Mouse (Mus musculus): ENCODE results near the gene Gse1. TPM values are rescaled to one million over a fixed set of nuclear protein-coding genes. Genes with fewer than 3 reads are reported as not detected.

The Gse1 gene
- polyA plus RNA-seq, 1 experiment from 2014 or later = 6.9 TPM

DNA sequence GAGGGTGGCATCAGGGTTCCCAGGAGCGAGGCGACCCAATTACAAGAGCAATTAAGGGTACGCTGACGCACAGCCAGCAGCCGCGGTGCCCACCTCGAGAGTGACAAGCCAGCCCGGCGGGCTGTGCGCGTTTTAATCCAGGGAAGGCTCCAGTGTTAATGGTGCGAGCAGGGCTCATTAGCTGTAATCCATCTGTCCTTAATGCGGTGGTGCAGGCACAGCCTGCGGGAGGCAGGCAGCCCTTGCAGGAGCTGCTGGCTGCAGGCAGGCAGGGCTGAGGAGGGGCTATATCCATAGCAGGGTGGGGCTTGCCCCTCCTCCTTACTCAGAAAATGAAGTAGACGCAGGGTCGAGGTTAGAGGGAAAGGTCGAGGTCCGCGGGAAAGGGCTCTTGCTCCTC is 211.1 kb downstream of the Gse1 start:
- ATAC-seq (ENCODE audit: insufficient read depth, low FRiP score) = no peak
- Histone ChIP-seq H3K9me3 (replicated peaks; ENCODE audit: control insufficient read depth, low read length) (no peaks in the 10 kb centered on the region), H3K27ac (ENCODE audit: low read length) (no peak overlapping the region), H3K4me3 (replicated peaks; ENCODE audit: low read length) (no peak overlapping the region), H3K4me2 (ENCODE audit: low read depth, low read length) (no peak overlapping the region), H3K27me3 (ENCODE audit: control insufficient read depth, insufficient read depth, low read length) (no peaks in the 10 kb centered on the region), H3K36me3 (ENCODE audit: control insufficient read depth, insufficient read depth, low read length) (no peaks in the 10 kb centered on the region), H3K4me1 (ENCODE audit: control insufficient read depth, insufficient read depth, low read length) (peaks cover 38% of the 10 kb centered on the region), H3K9ac (ENCODE audit: low read length) (peak overlapping the region; percentile 15; the same call in 1 of the 2 replicates)
- WGBS = 30% methylated on average over 19 of the region's 19 CpGs

DNA sequence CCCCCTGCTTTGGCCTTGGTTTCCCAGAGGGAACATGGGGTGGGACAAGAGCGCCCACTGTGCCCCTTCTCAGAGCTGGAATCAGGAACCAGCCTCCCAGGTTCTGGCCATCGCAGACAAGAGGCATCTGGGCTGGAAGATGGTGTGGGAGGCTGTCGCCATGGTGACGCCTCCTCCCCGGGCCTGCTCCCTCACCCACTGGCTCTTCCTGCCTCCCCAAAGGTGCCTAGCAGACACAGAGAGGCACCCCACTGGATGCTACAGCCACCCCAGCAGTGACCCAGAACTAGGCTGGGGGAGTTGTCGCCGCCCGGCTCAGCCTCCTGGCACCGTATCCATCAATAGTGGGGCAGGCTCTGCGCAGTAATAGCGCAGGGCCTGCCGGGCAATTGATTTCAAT is 212.5 kb downstream of the Gse1 start:
- WGBS = 85% methylated on average over 12 of the region's 12 CpGs
- Histone ChIP-seq H3K36me3 (ENCODE audit: control insufficient read depth, insufficient read depth, low read length) (no peaks in the 10 kb centered on the region), H3K4me3 (replicated peaks; ENCODE audit: low read length) (no peak overlapping the region), H3K9me3 (replicated peaks; ENCODE audit: control insufficient read depth, low read length) (no peaks in the 10 kb centered on the region), H3K9ac (ENCODE audit: low read length) (no peak overlapping the region), H3K27me3 (ENCODE audit: control insufficient read depth, insufficient read depth, low read length) (no peaks in the 10 kb centered on the region), H3K27ac (ENCODE audit: low read length) (no peak overlapping the region), H3K4me1 (ENCODE audit: control insufficient read depth, insufficient read depth, low read length) (peaks cover 38% of the 10 kb centered on the region), H3K4me2 (ENCODE audit: low read depth, low read length) (no peak overlapping the region)
- ATAC-seq (ENCODE audit: insufficient read depth, low FRiP score) = no peak

GRCm38 (mm10) chr8:120441637-120442036 is 213.4 kb downstream of the Gse1 start:
- no peak overlapping the region for H3K4me2 ChIP-seq (ENCODE audit: low read depth, low read length)
- ATAC-seq (ENCODE audit: insufficient read depth, low FRiP score) = no peak
- H3K9me3 ChIP-seq (replicated peaks; ENCODE audit: control insufficient read depth, low read length) = no peaks in the 10 kb centered on the region
- 65% methylated on average over 6 of the region's 6 CpGs for WGBS
- H3K4me1 ChIP-seq (ENCODE audit: control insufficient read depth, insufficient read depth, low read length) = peaks cover 37% of the 10 kb centered on the region
- H3K27me3 ChIP-seq (ENCODE audit: control insufficient read depth, insufficient read depth, low read length) = no peaks in the 10 kb centered on the region
- no peaks in the 10 kb centered on the region for H3K36me3 ChIP-seq (ENCODE audit: control insufficient read depth, insufficient read depth, low read length)
- no peak overlapping the region for H3K9ac ChIP-seq (ENCODE audit: low read length)
- peak overlapping the region; percentile 62; the same call in 1 of the 2 replicates for H3K27ac ChIP-seq (ENCODE audit: low read length)
- H3K4me3 ChIP-seq (replicated peaks; ENCODE audit: low read length) = no peak overlapping the region

DNA sequence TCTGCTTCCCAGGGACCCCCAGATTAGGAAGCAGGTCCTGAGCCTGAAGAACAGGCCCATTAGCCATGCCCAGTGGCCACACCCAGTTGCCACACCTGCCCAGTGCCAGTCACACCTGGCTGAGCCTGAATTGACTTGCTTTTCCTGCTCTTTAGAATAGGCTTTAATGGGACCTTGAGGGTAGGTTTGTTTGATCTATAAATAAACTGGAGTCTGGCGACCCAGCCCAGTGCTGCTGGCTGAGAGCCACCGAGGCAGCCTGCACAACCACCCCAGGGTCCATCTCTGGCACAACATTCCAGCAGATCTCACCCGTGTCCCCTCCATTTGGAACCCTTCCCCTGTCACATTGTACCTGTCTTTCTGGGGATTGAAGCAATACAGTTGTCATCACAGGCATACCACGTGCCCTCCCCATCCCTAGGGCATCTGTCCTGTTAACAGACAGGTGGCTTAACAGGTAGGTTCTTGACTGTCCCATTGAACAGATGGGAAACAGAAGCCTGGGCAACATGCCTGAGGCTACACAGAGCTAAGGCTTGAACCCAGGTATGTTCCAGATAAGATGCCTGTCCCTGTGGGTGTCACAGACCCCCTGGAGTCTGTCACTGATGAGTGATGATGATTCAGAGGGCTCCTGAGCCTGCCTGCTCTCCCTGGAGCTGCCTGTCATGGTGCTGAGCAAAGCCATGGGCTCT is 214.2 kb downstream of the Gse1 start:
- H3K4me1 ChIP-seq (ENCODE audit: control insufficient read depth, insufficient read depth, low read length) = peaks cover 33% of the 10 kb centered on the region

DNA sequence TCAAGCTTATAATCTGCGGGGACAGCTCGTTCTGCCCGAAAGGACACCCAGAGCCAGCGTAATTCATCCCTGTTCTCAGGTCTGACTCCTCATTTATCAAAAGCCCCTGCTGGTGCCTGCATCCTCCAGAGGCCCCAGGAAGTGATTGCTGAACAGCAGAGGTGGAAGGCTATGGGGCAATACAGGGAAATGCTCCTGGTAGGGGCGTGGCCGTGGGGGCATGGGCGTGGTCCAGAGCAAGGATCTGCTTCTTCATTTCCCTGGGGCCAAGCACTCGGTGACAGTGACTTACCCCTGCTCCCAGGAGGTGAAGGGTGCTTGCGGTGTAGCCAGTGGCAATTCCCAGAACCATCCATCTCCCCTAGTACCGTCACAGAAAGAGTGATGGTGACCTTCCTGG is 217.0 kb downstream of the Gse1 start:
- no peak overlapping the region for H3K4me3 ChIP-seq (replicated peaks; ENCODE audit: low read length)
- H3K9me3 ChIP-seq (replicated peaks; ENCODE audit: control insufficient read depth, low read length) = no peaks in the 10 kb centered on the region
- WGBS = 50% methylated on average over 10 of the region's 10 CpGs
- no peak overlapping the region for H3K27ac ChIP-seq (ENCODE audit: low read length)
- no peaks in the 10 kb centered on the region for H3K27me3 ChIP-seq (ENCODE audit: control insufficient read depth, insufficient read depth, low read length)
- peaks cover 18% of the 10 kb centered on the region for H3K4me1 ChIP-seq (ENCODE audit: control insufficient read depth, insufficient read depth, low read length)
- no peak overlapping the region for H3K9ac ChIP-seq (ENCODE audit: low read length)
- H3K4me2 ChIP-seq (ENCODE audit: low read depth, low read length) = no peak overlapping the region
- ATAC-seq (ENCODE audit: insufficient read depth, low FRiP score) = no peak
- no peaks in the 10 kb centered on the region for H3K36me3 ChIP-seq (ENCODE audit: control insufficient read depth, insufficient read depth, low read length)

More for the DNA sequence above, 214.2 kb downstream of the Gse1 start:
- no peak overlapping the region for H3K4me3 ChIP-seq (replicated peaks; ENCODE audit: low read length)
- no peaks in the 10 kb centered on the region for H3K27me3 ChIP-seq (ENCODE audit: control insufficient read depth, insufficient read depth, low read length)
- peak overlapping the region; percentile 62 for H3K27ac ChIP-seq (ENCODE audit: low read length)
- peak; percentile 39; the same call in 1 of the 2 replicates for ATAC-seq (ENCODE audit: insufficient read depth, low FRiP score)
- no peaks in the 10 kb centered on the region for H3K9me3 ChIP-seq (replicated peaks; ENCODE audit: control insufficient read depth, low read length)
- H3K4me2 ChIP-seq (ENCODE audit: low read depth, low read length) = no peak overlapping the region
- 38% methylated on average over 4 of the region's 4 CpGs for WGBS
- H3K36me3 ChIP-seq (ENCODE audit: control insufficient read depth, insufficient read depth, low read length) = no peaks in the 10 kb centered on the region
- H3K9ac ChIP-seq (ENCODE audit: low read length) = no peak overlapping the region

DNA sequence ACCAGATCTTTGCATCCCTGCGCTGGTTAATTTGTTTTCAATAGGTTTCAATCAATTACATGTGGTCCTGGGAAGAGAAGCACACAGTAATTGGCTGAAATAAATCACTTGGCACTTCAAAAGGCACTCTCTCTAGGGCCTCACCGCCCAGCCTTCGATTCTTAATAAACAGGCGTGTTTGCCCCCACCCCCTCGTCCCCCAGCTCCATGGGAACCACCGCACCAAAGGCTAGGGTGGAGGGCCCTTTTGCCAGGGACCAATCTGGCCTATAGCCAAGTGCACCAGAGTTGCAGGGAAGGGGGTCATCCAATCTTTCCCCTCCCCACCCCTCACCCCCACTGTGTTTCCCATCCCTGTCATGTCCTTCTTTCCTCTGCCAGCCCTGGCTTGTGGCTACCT is 219.9 kb downstream of the Gse1 start:
- Histone ChIP-seq H3K4me3 (replicated peaks; ENCODE audit: low read length) (no peak overlapping the region), H3K36me3 (ENCODE audit: control insufficient read depth, insufficient read depth, low read length) (no peaks in the 10 kb centered on the region), H3K9me3 (replicated peaks; ENCODE audit: control insufficient read depth, low read length) (no peaks in the 10 kb centered on the region), H3K9ac (ENCODE audit: low read length) (no peak overlapping the region), H3K27me3 (ENCODE audit: control insufficient read depth, insufficient read depth, low read length) (no peaks in the 10 kb centered on the region), H3K27ac (ENCODE audit: low read length) (no peak overlapping the region), H3K4me1 (ENCODE audit: control insufficient read depth, insufficient read depth, low read length) (peaks cover under 1% of the 10 kb centered on the region), H3K4me2 (ENCODE audit: low read depth, low read length) (no peak overlapping the region)
- ATAC-seq (ENCODE audit: insufficient read depth, low FRiP score) = no peak
- 58% methylated on average over 6 of the region's 6 CpGs for WGBS

- WGBS = 77% methylated on average over 4 of the region's 4 CpGs
- Histone ChIP-seq H3K36me3 (ENCODE audit: control insufficient read depth, insufficient read depth, low read length) (no peaks in the 10 kb centered on the region), H3K9me3 (replicated peaks; ENCODE audit: control insufficient read depth, low read length) (no peaks in the 10 kb centered on the region), H3K4me2 (ENCODE audit: low read depth, low read length) (no peak overlapping the region), H3K4me3 (replicated peaks; ENCODE audit: low read length) (no peak overlapping the region), H3K27me3 (ENCODE audit: control insufficient read depth, insufficient read depth, low read length) (no peaks in the 10 kb centered on the region), H3K9ac (ENCODE audit: low read length) (no peak overlapping the region), H3K27ac (ENCODE audit: low read length) (no peak overlapping the region), H3K4me1 (ENCODE audit: control insufficient read depth, insufficient read depth, low read length) (peaks cover 4% of the 10 kb centered on the region; the same call in 1 of the 2 replicates)
- no peak for ATAC-seq (ENCODE audit: insufficient read depth, low FRiP score)
Measured at GRCm38 (mm10) chr8:120449139-120449538, 220.9 kb downstream of the Gse1 start.

DNA sequence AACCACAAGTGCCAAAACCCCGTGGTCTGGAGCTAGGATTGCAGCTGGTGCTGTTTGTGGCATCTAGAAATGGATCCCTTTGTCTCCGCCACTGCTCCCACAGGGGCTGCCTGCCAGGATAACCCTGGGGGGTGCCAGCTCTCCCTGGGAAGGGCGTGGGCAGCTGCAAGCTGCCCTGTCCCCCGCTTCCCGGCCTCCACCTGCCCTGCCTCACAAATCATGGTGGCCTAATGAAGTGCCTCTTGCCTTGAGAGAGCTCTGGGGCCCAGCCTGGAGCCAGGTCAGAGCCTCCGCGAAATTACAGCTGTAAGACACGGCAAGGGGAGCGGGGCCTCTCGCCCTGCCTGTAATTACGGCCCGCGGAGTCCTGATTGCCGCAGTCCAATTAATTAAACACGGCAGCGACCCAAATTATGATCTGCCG is 221.4 kb downstream of the Gse1 start:
- Histone ChIP-seq H3K4me3 (replicated peaks; ENCODE audit: low read length) (no peak overlapping the region), H3K9ac (ENCODE audit: low read length) (no peak overlapping the region), H3K4me2 (ENCODE audit: low read depth, low read length) (no peak overlapping the region), H3K36me3 (ENCODE audit: control insufficient read depth, insufficient read depth, low read length) (no peaks in the 10 kb centered on the region), H3K9me3 (replicated peaks; ENCODE audit: control insufficient read depth, low read length) (no peaks in the 10 kb centered on the region), H3K27me3 (ENCODE audit: control insufficient read depth, insufficient read depth, low read length) (no peaks in the 10 kb centered on the region), H3K27ac (ENCODE audit: low read length) (no peak overlapping the region), H3K4me1 (ENCODE audit: control insufficient read depth, insufficient read depth, low read length) (peaks cover 4% of the 10 kb centered on the region; the same call in 1 of the 2 replicates)
- 40% methylated on average over 17 of the region's 17 CpGs for WGBS
- ATAC-seq (ENCODE audit: insufficient read depth, low FRiP score) = no peak

- Histone ChIP-seq H3K9ac (ENCODE audit: low read length) (no peak overlapping the region), H3K4me2 (ENCODE audit: low read depth, low read length) (no peak overlapping the region), H3K4me3 (replicated peaks; ENCODE audit: low read length) (no peak overlapping the region), H3K27me3 (ENCODE audit: control insufficient read depth, insufficient read depth, low read length) (no peaks in the 10 kb centered on the region), H3K9me3 (replicated peaks; ENCODE audit: control insufficient read depth, low read length) (no peaks in the 10 kb centered on the region), H3K4me1 (ENCODE audit: control insufficient read depth, insufficient read depth, low read length) (peaks cover 28% of the 10 kb centered on the region), H3K27ac (ENCODE audit: low read length) (no peak overlapping the region), H3K36me3 (ENCODE audit: control insufficient read depth, insufficient read depth, low read length) (no peaks in the 10 kb centered on the region)
- WGBS = 82% methylated on average over 2 of the region's 2 CpGs
- no peak for ATAC-seq (ENCODE audit: insufficient read depth, low FRiP score)
Measured at GRCm38 (mm10) chr8:120452111-120452510, 223.9 kb downstream of the Gse1 start.

Data from stomach, embryonic 16.5 days (tissue).